24 mouse cellular contexts compared by ENCODE assay signal in genomic region chr6:144693211-144693899, GRCm38 (mm10).
DNase-seq lines count a peak whose midpoint lies in the region; ATAC-seq lines count a peak whose summit lies in the region.
"Had no signal": no experiment of that assay in that cellular context is flagged by ENCODE, and none has a peak within 500 bp of the region (broad histone marks: within the 10 kb centered on the region; RNA-seq: fewer than 3 reads in every experiment).

No protein-coding gene starts in this region.

- no peak overlapping the region for H3K4me3 ChIP-seq in kidney, embryonic 16.5 days (ENCODE audit: low read length)
- H3K4me3 ChIP-seq: heart, embryonic 13.5 days; intestine, embryonic 15.5 days; liver, embryonic 12.5 days had no signal

- 84% methylated on average over 7 of the region's 7 CpGs for WGBS in kidney, embryonic 16.5 days

- H3K9ac ChIP-seq in kidney, embryonic 16.5 days (replicated peaks; ENCODE audit: low read length) = no peak overlapping the region
- H3K9ac ChIP-seq: heart, embryonic 13.5 days; intestine, embryonic 15.5 days; liver, embryonic 12.5 days; liver, postnatal 0 days had no signal

- no peaks in the 10 kb centered on the region for H3K36me3 ChIP-seq in kidney, embryonic 16.5 days (ENCODE audit: insufficient read depth, low read length)
- H3K36me3 ChIP-seq: heart, embryonic 13.5 days; intestine, embryonic 15.5 days; liver, embryonic 12.5 days had no signal

- no peak overlapping the region for H3K4me2 ChIP-seq in kidney, embryonic 16.5 days (replicated peaks; ENCODE audit: low read depth, low read length)
- H3K4me2 ChIP-seq: heart, embryonic 13.5 days; intestine, embryonic 15.5 days; liver, embryonic 12.5 days had no signal

- H3K27ac ChIP-seq in kidney, embryonic 16.5 days (ENCODE audit: low read length) = no peak overlapping the region
- H3K27ac ChIP-seq: heart, embryonic 13.5 days; intestine, embryonic 15.5 days; liver, embryonic 12.5 days had no signal

- ATAC-seq in hematopoietic stem cell, adult 5-6 weeks (replicated peaks in 1 of 2; ENCODE audit: insufficient read depth in 1 of 2, low FRiP score in 2 of 2, low TSS enrichment in 1 of 2, low read depth in 1 of 2, poor library complexity in 2 of 2, severe bottlenecking in 2 of 2) = peak; percentile 17 to 71; a peak in 2 of 4 replicates
- ATAC-seq in neutrophil, adult 5-6 weeks (ENCODE audit: extremely low read depth, insufficient number of reproducible peaks, low FRiP score, poor library complexity, severe bottlenecking) = peak; percentile 46; the same call in 1 of the 2 replicates
- ATAC-seq in kidney, embryonic 16.5 days (ENCODE audit: low FRiP score, low TSS enrichment) = no peak
- ATAC-seq: forebrain, embryonic 14.5 days; hindbrain, embryonic 16.5 days; intestine, embryonic 15.5 days; liver, embryonic 12.5 days; liver, postnatal 0 days had no signal

- no peaks in the 10 kb centered on the region for H3K27me3 ChIP-seq in kidney, embryonic 16.5 days (ENCODE audit: insufficient read depth, low read length)
- H3K27me3 ChIP-seq: heart, embryonic 13.5 days; intestine, embryonic 15.5 days; liver, embryonic 12.5 days had no signal

- no peaks in the 10 kb centered on the region for H3K4me1 ChIP-seq in kidney, embryonic 16.5 days (ENCODE audit: insufficient read depth, low read length)
- H3K4me1 ChIP-seq: intestine, embryonic 15.5 days; liver, embryonic 12.5 days had no signal

- no peaks in the 10 kb centered on the region for H3K9me3 ChIP-seq in kidney, embryonic 16.5 days (ENCODE audit: low read length)
- H3K9me3 ChIP-seq: heart, embryonic 13.5 days; intestine, embryonic 15.5 days; liver, embryonic 12.5 days had no signal

- DNase-seq in 3T3-L1 (ENCODE audit: low read depth, low spot score) (peak; percentile 70), NIH3T3 (ENCODE audit: low read depth) (peak; percentile 70)
- DNase-seq in gastrocnemius, postnatal 25 days = no peak
- DNase-seq in left cerebral cortex, adult 11 months (ENCODE audit: low spot score) = no peak
- DNase-seq: adrenal gland, postnatal 25 days; cerebellum, adult 2 months; cerebellum, postnatal 14 days; gastrocnemius, postnatal 14 days; heart, postnatal 10 days; kidney, adult 2 months; kidney, postnatal 10 days; left cerebral cortex, postnatal 4 days; liver, postnatal 0 days; lung, postnatal 4 days; midbrain, embryonic 14.5 days; thymus, postnatal 14 days had no signal

Comparison
In these comparisons a context has a peak if more than half of its experiments do, and no peak if none do; other contexts are left out.
1. DNase-seq: peak in 3T3-L1 (single experiment) and NIH3T3 (single experiment); none in gastrocnemius, postnatal 25 days (single experiment) and left cerebral cortex, adult 11 months (single experiment).